Mouse (Mus musculus): ENCODE measurements around the gene Plk5. TPM values are rescaled to one million over a fixed set of nuclear protein-coding genes. Genes with fewer than 3 reads are reported as not detected.
A peak's percentile ranks its signal among the peaks of the same experiment; 100 is the strongest.

Gene Plk5
- polyA plus RNA-seq, 1 experiment from 2014 or later = 6.2 TPM

DNA sequence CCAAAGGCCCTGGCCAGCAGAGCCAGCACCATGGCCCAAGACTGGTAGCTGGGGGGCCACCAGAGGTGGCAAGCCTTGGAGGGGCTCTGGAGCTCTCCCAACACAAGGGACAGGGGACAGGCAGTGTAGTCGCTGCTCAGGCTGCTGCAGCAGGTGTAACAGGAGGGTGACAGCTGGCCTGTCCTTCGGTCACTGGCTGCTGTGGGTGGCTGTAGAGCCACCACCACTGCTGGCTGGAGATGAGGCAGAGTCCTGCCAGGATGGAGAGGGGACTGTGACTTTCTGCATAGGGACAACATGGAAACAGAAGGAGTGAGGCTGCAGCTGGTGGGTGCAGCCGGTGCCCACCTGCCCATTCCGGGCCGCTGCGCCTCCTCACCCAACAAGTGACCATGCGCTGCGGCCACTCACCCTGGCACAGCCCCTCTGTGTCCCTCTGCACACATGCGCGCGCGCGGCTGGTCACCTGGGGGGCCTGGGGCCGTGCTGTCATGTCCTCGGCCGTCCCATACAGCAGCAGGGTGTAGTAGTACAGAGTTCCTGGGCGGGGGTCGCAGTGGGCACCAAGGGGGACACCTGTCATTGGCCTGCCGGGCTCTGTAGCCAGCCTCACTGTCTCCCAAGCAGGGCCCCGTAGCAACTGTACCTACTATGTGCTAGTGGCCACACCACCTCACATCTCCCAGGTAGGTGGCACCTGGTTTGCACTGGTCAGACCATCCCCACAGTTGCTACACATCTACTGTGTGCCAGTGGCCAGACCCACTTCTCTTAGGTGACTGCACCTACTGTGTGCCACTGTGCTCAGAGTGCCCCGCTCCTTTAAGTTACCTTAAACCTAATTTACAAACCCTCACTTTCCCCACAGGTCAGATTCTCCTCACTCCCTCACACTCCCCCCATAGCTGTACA is 34.3 kb upstream of the Plk5 start:
- no peaks in the 10 kb centered on the region for H3K9me3 ChIP-seq
- no peak overlapping the region for H3K4me2 ChIP-seq
- H3K4me3 ChIP-seq = no peak overlapping the region
- WGBS = 91% methylated on average over 21 of the region's 21 CpGs
- peaks cover 16% of the 10 kb centered on the region for H3K36me3 ChIP-seq (replicated peaks)
- no peak overlapping the region for H3K27ac ChIP-seq
- no peak for ATAC-seq (replicated peaks)
- H3K4me1 ChIP-seq = peaks cover 39% of the 10 kb centered on the region
- 0 out of 2 replicates have a peak, but pooled peaks cover 2% of the 10 kb centered on the region for H3K27me3 ChIP-seq (replicated peaks)
- no peak overlapping the region for H3K9ac ChIP-seq

DNA sequence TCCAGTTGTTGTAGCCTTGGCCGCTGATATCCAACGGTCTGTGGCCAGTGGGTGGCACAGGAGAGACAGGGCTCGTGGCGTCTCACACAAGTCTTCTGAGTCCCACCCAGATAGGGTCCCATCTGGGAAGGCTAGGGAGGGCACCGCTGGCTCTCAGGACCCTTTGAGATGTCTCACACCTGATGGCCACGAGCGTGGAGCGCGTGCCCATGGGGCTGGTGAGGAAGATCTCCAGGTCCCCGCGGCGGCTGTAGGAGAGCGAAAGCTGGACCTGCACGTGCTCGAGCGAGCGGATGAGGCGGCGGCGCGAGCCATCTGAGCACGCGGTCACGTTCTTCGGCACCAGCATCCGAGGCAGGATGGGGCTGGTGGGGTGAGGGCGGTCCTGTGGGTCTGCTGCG is 33.4 kb upstream of the Plk5 start:
- Histone ChIP-seq H3K4me2 (peak overlapping the region; percentile 89), H3K4me1 (peaks cover 31% of the 10 kb centered on the region), H3K27me3 (replicated peaks) (0 out of 2 replicates have a peak, but pooled peaks cover 2% of the 10 kb centered on the region), H3K4me3 (peak overlapping the region; percentile 48), H3K27ac (no peak overlapping the region), H3K9ac (peak overlapping the region; percentile 52; the same call in 1 of the 2 replicates), H3K36me3 (replicated peaks) (peaks cover 8% of the 10 kb centered on the region; the same call in 1 of the 2 replicates), H3K9me3 (no peaks in the 10 kb centered on the region)
- ATAC-seq (replicated peaks) = peak; percentile 1; the same call in 1 of the 2 replicates
- 2% methylated on average over 28 of the region's 28 CpGs for WGBS

DNA sequence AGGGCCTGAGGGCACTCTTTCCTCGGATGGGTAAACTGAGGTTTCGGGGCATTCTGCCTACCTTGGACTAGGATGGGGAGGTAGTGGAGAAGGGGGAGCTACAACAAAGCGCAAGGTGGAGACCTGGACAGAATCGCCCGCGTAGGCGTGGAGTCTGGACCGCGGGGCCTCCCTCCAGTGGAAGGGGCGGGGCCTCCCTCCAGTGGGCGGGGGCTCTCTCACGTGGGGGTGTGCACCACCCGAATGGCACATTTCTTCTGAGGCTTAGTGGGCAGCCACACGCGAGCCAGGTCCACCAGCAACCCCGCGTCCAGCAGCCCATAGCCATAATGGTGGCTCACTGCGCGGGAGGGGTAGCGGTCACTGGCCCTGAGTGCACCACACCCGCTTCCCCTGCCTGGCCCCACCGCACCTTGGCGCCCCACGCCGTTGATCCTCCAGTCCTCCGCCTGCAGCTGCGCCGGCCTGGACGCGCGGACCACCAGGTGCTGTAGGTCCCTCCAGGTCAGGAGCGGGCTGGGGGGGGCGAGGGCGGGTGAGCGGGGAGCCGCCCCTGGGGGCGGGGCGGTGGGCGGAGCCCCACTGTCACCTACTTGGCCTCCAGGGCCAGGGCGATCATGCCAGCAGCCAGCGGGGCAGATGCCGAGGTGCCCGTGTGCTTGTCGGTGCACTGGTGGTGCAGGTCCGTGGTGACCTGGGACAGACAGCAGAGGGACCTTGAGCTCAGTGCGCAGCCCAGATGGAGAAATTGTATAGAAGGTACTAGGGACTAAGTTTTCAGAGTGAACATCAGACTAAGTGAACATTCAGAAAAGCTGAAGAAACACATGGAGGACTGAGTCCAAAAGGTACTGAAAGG is 32.8 kb upstream of the Plk5 start:
- H3K4me2 ChIP-seq = peak overlapping the region; percentile 89
- peak overlapping the region; percentile 48 for H3K4me3 ChIP-seq
- peak; percentile 8; the same call in 1 of the 2 replicates for ATAC-seq (replicated peaks)
- WGBS = 1% methylated on average over 46 of the region's 46 CpGs
- H3K27me3 ChIP-seq (replicated peaks) = 0 out of 2 replicates have a peak, but pooled peaks cover 2% of the 10 kb centered on the region
- H3K27ac ChIP-seq = no peak overlapping the region
- H3K4me1 ChIP-seq = peaks cover 31% of the 10 kb centered on the region
- peak overlapping the region; percentile 52 for H3K9ac ChIP-seq
- H3K9me3 ChIP-seq = no peaks in the 10 kb centered on the region
- H3K36me3 ChIP-seq (replicated peaks) = peaks cover 4% of the 10 kb centered on the region; the same call in 1 of the 2 replicates

GRCm38 (mm10) chr10:80324120-80325037 is 31.9 kb upstream of the Plk5 start:
- no peak for ATAC-seq (replicated peaks)
- Histone ChIP-seq H3K9ac (no peak overlapping the region), H3K27ac (no peak overlapping the region), H3K36me3 (replicated peaks) (no peaks in the 10 kb centered on the region), H3K4me2 (peak overlapping the region; percentile 89; the same call in 1 of the 2 replicates), H3K9me3 (no peaks in the 10 kb centered on the region), H3K4me1 (peaks cover 29% of the 10 kb centered on the region), H3K4me3 (peak overlapping the region; percentile 48; the same call in 1 of the 2 replicates), H3K27me3 (replicated peaks) (0 out of 2 replicates have a peak, but pooled peaks cover 2% of the 10 kb centered on the region)
- 74% methylated on average over 17 of the region's 17 CpGs for WGBS

- Histone ChIP-seq H3K9ac (no peak overlapping the region), H3K4me3 (no peak overlapping the region), H3K4me1 (peaks cover 24% of the 10 kb centered on the region), H3K9me3 (no peaks in the 10 kb centered on the region), H3K27ac (no peak overlapping the region), H3K36me3 (replicated peaks) (no peaks in the 10 kb centered on the region), H3K4me2 (no peak overlapping the region), H3K27me3 (replicated peaks) (0 out of 2 replicates have a peak, but pooled peaks cover 2% of the 10 kb centered on the region)
- no peak for ATAC-seq (replicated peaks)
- WGBS = 89% methylated on average over 21 of the region's 21 CpGs
These were observed 31.2 kb upstream of the Plk5 start for GRCm38 (mm10) chr10:80325045-80325444.

GRCm38 (mm10) chr10:80329273-80330081 is 26.8 kb upstream of the Plk5 start, which contains the start of the genes Pcsk4 and Reep6:
TSS of gene Pcsk4 (minus strand) at chr10:80329498.
TSS of gene Reep6 (plus strand) at chr10:80329953.
- Histone ChIP-seq H3K27ac (0 out of 2 replicates have a peak within 1 kb of the TSS, but pooled peaks have one; percentile 18), H3K4me1 (peaks cover 13% of the 10 kb centered on the region), H3K27me3 (replicated peaks) (peaks cover 6% of the 10 kb centered on the region; the same call in 1 of the 2 replicates), H3K36me3 (replicated peaks) (no peaks in the 10 kb centered on the region), H3K9me3 (no peaks in the 10 kb centered on the region), H3K4me3 (peak within 1 kb of the TSS; percentile 48), H3K9ac (peak within 1 kb of the TSS; percentile 36), H3K4me2 (peak within 1 kb of the TSS; percentile 83)
- WGBS = 5% methylated on average over 36 of the region's 36 CpGs
- peak; percentile 93 for ATAC-seq (replicated peaks)

- Histone ChIP-seq H3K9ac (peak overlapping the region; percentile 36), H3K9me3 (no peaks in the 10 kb centered on the region), H3K4me3 (peak overlapping the region; percentile 48), H3K4me1 (peaks cover 13% of the 10 kb centered on the region), H3K36me3 (replicated peaks) (no peaks in the 10 kb centered on the region), H3K4me2 (peak overlapping the region; percentile 83), H3K27ac (no peak overlapping the region), H3K27me3 (replicated peaks) (peaks cover 6% of the 10 kb centered on the region; the same call in 1 of the 2 replicates)
- under 1% methylated on average over 39 of the region's 41 CpGs for WGBS
- ATAC-seq (replicated peaks) = no peak; the same call in 1 of the 2 replicates
These were observed 26.2 kb upstream of the Plk5 start for GRCm38 (mm10) chr10:80330084-80330483.

GRCm38 (mm10) chr10:80330888-80331287 is 25.4 kb upstream of the Plk5 start:
- Histone ChIP-seq H3K27me3 (replicated peaks) (peaks cover 6% of the 10 kb centered on the region; the same call in 1 of the 2 replicates), H3K4me2 (peak overlapping the region; percentile 83), H3K4me1 (peaks cover 13% of the 10 kb centered on the region), H3K27ac (no peak overlapping the region), H3K36me3 (replicated peaks) (no peaks in the 10 kb centered on the region), H3K4me3 (no peak overlapping the region), H3K9ac (no peak overlapping the region), H3K9me3 (no peaks in the 10 kb centered on the region)
- WGBS = 90% methylated on average over 2 of the region's 2 CpGs
- no peak for ATAC-seq (replicated peaks)

GRCm38 (mm10) chr10:80331636-80332524 is 24.4 kb upstream of the Plk5 start:
- H3K36me3 ChIP-seq (replicated peaks) = no peaks in the 10 kb centered on the region
- WGBS = 67% methylated on average over 10 of the region's 10 CpGs
- peaks cover 4% of the 10 kb centered on the region; the same call in 1 of the 2 replicates for H3K27me3 ChIP-seq (replicated peaks)
- peaks cover 13% of the 10 kb centered on the region for H3K4me1 ChIP-seq
- ATAC-seq (replicated peaks) = no peak
- no peak overlapping the region for H3K4me2 ChIP-seq
- no peak overlapping the region; the same call in 1 of the 2 replicates for H3K9ac ChIP-seq
- no peak overlapping the region for H3K4me3 ChIP-seq
- no peaks in the 10 kb centered on the region for H3K9me3 ChIP-seq
- H3K27ac ChIP-seq = no peak overlapping the region

All from midbrain, embryonic 15.5 days (tissue).